Mouse (Mus musculus) ES-Bruce4 (cell line): ENCODE measurements around the gene Wdr18.

Experiments
- CTCF ChIP-seq: IDR thresholded peaks from one replicate; pipeline ENCODE4 v1.8.1; 2011; ENCODE audit warnings: low read depth, low read length
- EP300 ChIP-seq: IDR thresholded peaks from 2 replicates; pipeline ENCODE4 v1.6.1; 2011; ENCODE audit warnings: low read depth, low read length; ENCODE audit not compliant: insufficient read depth

GRCm38 (mm10) chr10:79928030-79928694 lies 31.8 kb upstream of the Wdr18 start:
- no peak for TF ChIP-seq CTCF
- TF ChIP-seq EP300, result no peak
